Mouse (Mus musculus) brain, embryonic 14.5 days (tissue): ENCODE measurements at regions not wholly inside any gene's neighbourhood (a gene's known extent, or its start where the extent isn't known, plus 50 kb on each side); places are given as distances from the start of the nearest gene placed in this dataset.

ENCODE experiments used
- CTCF ChIP-seq: fragments of 200-500 bp; IDR thresholded peaks from 2 replicates; pipeline ENCODE4 v1.5.1; 2012; ENCODE audit warnings: inconsistent platforms, mild to moderate bottlenecking, moderate library complexity, borderline replicate concordance; ENCODE audit not compliant: insufficient read depth, insufficient read length; ENCODE audit errors: extremely low read depth
- POLR2A ChIP-seq: fragments of 200-500 bp; IDR thresholded peaks from 2 replicates; pipeline ENCODE4 v1.6.1; 2012; ENCODE audit warnings: mild to moderate bottlenecking, inconsistent platforms, borderline replicate concordance; ENCODE audit not compliant: poor library complexity, insufficient read depth, insufficient read length, severe bottlenecking; ENCODE audit errors: extremely low read depth

DNA sequence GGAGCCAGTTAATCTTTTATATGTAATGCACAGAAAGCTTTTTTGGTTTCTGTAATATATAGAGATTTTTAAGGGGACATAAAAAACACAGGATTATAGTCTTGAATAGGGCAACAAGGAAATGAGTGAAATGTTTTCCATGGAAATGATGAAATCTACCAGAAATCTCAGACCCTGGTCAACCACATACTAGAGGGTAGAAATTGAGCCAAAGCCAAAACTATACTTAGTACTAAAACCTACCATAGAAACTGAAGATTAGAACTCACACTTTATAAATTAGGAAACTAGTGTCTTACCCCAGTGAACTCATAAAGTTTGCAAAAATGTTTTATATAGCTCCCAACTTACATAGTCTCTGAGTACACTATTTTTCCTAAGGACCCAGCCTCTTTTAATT is 1204.9 kb upstream of the Cdh6 start:
- no peak for TF ChIP-seq POLR2A
- TF ChIP-seq CTCF: no peak
